Mouse (Mus musculus) activated CD4-positive, CD25-positive, alpha-beta regulatory T cell (primary cell): ENCODE measurements around the gene Ptpru. TPM values are rescaled to one million over a fixed set of nuclear protein-coding genes. Genes with fewer than 3 reads are reported as not detected.

Experiments
- polyA plus RNA-seq, 2 experiments: library from polyadenylated mRNA; unstranded; fragments of 100-300 nt; shearing (Covaris generic); gene quantifications; one replicate each; pipeline ENCODE4 v1.2.1; 2017

The Ptpru gene
- under 1 TPM in 1 of 2 experiments, not detected in 1; 0.44 TPM for polyA plus RNA-seq

GRCm38 (mm10) chr4:131837872-131838524 lies at the start of gene Ptpru:
Ptpru (minus strand) TSS chr4:131838288.

GRCm38 (mm10) chr4:131873293-131874168 lies 35.4 kb upstream of the Ptpru start, which contains the start of gene Srsf4:
Srsf4 (plus strand) TSS chr4:131873617.

GRCm38 (mm10) chr4:131843290-131843743 lies 5.2 kb upstream of the Ptpru start, which contains the start of gene Mecr:
Mecr (plus strand) TSS chr4:131843470.

Other genes starting within 250 kb of the Ptpru start
- gene Mecr, start 5.2 kb upstream of the Ptpru start, polyA plus RNA-seq: 10 to 100 TPM; 17.6 to 29.7 TPM
- 100 to 1,000 TPM; 106 to 118 TPM for gene Srsf4, start 35.3 kb upstream of the Ptpru start, polyA plus RNA-seq
- gene Tmem200b, start 83.5 kb upstream of the Ptpru start, polyA plus RNA-seq: under 1 TPM in 1 of 2 experiments, not detected in 1; 0.97 TPM
- not detected for gene Gm10300, start 236.4 kb upstream of the Ptpru start, polyA plus RNA-seq
- 10 to 100 TPM; 63.3 to 69.8 TPM for gene Epb41, start 237.0 kb upstream of the Ptpru start, polyA plus RNA-seq